Mouse (Mus musculus) liver, adult 2 months (tissue): ENCODE measurements around the gene Sesn2.

Experiments
- CTCF ChIP-seq: fragments of 200-500 bp; IDR thresholded peaks from 2 replicates; pipeline ENCODE4 v1.5.1; 2011; ENCODE audit warnings: low read depth, low read length, control low read depth
- POLR2A ChIP-seq: fragments of 200-500 bp; IDR thresholded peaks from 2 replicates; pipeline ENCODE4 v1.6.1; 2011; ENCODE audit warnings: low read length, control low read depth; ENCODE audit not compliant: insufficient read depth; ENCODE audit errors: extremely low read depth

- TF ChIP-seq CTCF (peak; percentile 87), POLR2A (no peak)
Observed at GRCm38 (mm10) chr4:132514555-132515135, 4.3 kb upstream of the Sesn2 start.
